Mouse (Mus musculus) liver, embryonic 14.5 days (tissue): ENCODE data around the gene Tmem132b.

ENCODE experiments used
- CTCF ChIP-seq: IDR thresholded peaks from 2 replicates; pipeline ENCODE4 v1.5.1; 2016; ENCODE audit warnings: antibody characterized with exemption, low read depth, control low read depth
- EP300 ChIP-seq: IDR thresholded peaks from 2 replicates; pipeline ENCODE4 v1.6.1; 2016; ENCODE audit warnings: antibody characterized with exemption, low read depth

DNA sequence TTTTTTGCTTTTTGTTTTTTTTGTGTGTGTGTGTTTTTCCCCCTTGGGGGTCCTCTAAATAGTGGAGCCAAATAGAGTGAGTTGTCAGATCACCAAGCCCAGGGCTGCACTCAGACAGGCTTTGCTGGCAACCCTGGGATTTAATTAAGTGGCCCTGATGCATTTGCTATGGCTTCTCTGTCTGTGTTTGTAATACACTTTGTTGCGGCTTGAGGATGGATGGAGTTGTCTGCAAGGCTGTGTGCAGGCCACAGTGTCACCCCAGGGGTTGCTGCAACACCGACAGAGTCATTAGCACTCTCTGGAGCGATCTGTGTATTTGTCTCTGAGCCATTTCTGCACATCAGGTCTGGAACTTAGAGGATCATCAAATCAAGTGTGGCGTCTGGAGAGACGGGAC lies 219.9 kb downstream of the Tmem132b start:
- TF ChIP-seq EP300 (no peak), CTCF (no peak)
